Mouse (Mus musculus) embryonic facial prominence, embryonic 10.5 days (tissue): ENCODE measurements around the gene Spaca6. TPM values are rescaled to one million over a fixed set of nuclear protein-coding genes. Genes with fewer than 3 reads are reported as not detected.

ENCODE experiments used
- DNase-seq: peaks from one replicate; pipeline ENCODE4 v3.0.0-alpha.2; 2017; ENCODE audit warnings: low spot score
- H3K27ac ChIP-seq: fragments of 300-500 bp; sonication (generic); replicated peaks from 2 replicates; pipeline ENCODE4 v1.5.1; 2016; ENCODE audit warnings: mild to moderate bottlenecking
- H3K27me3 ChIP-seq: fragments of 300-500 bp; sonication (generic); replicated peaks from 2 replicates; pipeline ENCODE4 v1.6.1; 2016; ENCODE audit warnings: low read depth, mild to moderate bottlenecking; ENCODE audit not compliant: poor library complexity, severe bottlenecking
- H3K36me3 ChIP-seq: fragments of 300-500 bp; sonication (generic); replicated peaks from 2 replicates; pipeline ENCODE4 v1.6.1; 2016; ENCODE audit warnings: mild to moderate bottlenecking, moderate library complexity
- H3K4me1 ChIP-seq: fragments of 300-500 bp; sonication (generic); 2 replicates; pipeline ENCODE4 v1.6.1; 2016
- H3K4me3 ChIP-seq: fragments of 300-500 bp; sonication (generic); 2 replicates; pipeline ENCODE4 v1.5.1; 2016; ENCODE audit warnings: mild to moderate bottlenecking, moderate library complexity
- H3K9me3 ChIP-seq: fragments of 300-500 bp; sonication (generic); 2 replicates; pipeline ENCODE4 v1.6.1; 2016; ENCODE audit warnings: mild to moderate bottlenecking
- WGBS: fragments of 180-500 bp; shearing (Covaris S2); methylation state at CpG from one replicate; pipeline ENCODE4 v1.1.7; 2016; 5-methylcytosine and 5-hydroxymethylcytosine counted together
- microRNA counts: library from miRNA; unstranded; fragments of <30 nt; microRNA quantifications from one replicate; lab custom pipeline; 2017
- microRNA-seq: library from miRNA; unstranded; fragments of <30 nt; microRNA quantifications from one replicate; pipeline ENCODE4, GENCODE M21; 2017
- polyA plus RNA-seq: library from polyadenylated mRNA; unstranded; fragments of >200 nt; fragmentation: Nextera tagmentation; extraction: Ambion mirVana; gene quantifications from 2 replicates; pipeline ENCODE4 v1.2.1, GENCODE M21; 2016

Spaca6 gene
- polyA plus RNA-seq, 1 experiment from 2014 or later = 61.6 TPM

GRCm38 (mm10) chr17:17882672-17883071, 55.7 kb downstream of the Spaca6 start:
- no peaks in the 10 kb centered on the region for H3K9me3 ChIP-seq
- no peaks in the 10 kb centered on the region for H3K27me3 ChIP-seq
- no peak overlapping the region for H3K4me3 ChIP-seq
- no peak for DNase-seq
- no peaks in the 10 kb centered on the region for H3K36me3 ChIP-seq
- no peaks in the 10 kb centered on the region for H3K4me1 ChIP-seq
- 88% methylated on average over 3 of the region's 3 CpGs for WGBS
- no peak overlapping the region for H3K27ac ChIP-seq

- no peak for DNase-seq
- no peaks in the 10 kb centered on the region for H3K4me1 ChIP-seq
- H3K9me3 ChIP-seq = no peaks in the 10 kb centered on the region
- no peaks in the 10 kb centered on the region for H3K27me3 ChIP-seq
- H3K27ac ChIP-seq = no peak within 1 kb of the TSS
- H3K36me3 ChIP-seq = no peaks in the 10 kb centered on the region
- 58% methylated on average over 1 of the region's 1 CpGs for WGBS
- H3K4me3 ChIP-seq = no peak within 1 kb of the TSS
These were observed 56.9 kb downstream of the Spaca6 start, which contains the start of gene Fpr1 for GRCm38 (mm10) chr17:17883840-17884239. Gene Fpr1, minus strand, starts transcription at chr17:17883940.

- no peaks in the 10 kb centered on the region for H3K36me3 ChIP-seq
- no peaks in the 10 kb centered on the region for H3K9me3 ChIP-seq
- WGBS = 76% methylated on average over 1 of the region's 1 CpGs
- no peak within 1 kb of the TSS for H3K4me3 ChIP-seq
- no peak for DNase-seq
- H3K4me1 ChIP-seq = no peaks in the 10 kb centered on the region
- H3K27ac ChIP-seq = no peak within 1 kb of the TSS
- no peaks in the 10 kb centered on the region for H3K27me3 ChIP-seq
These were observed 60.9 kb downstream of the Spaca6 start, which contains the start of the genes Fpr2 and Fpr3 for GRCm38 (mm10) chr17:17887774-17888248. Gene Fpr2, plus strand, starts transcription at chr17:17887824. Gene Fpr3, plus strand, starts transcription at chr17:17887852.

- H3K36me3 ChIP-seq = no peaks in the 10 kb centered on the region
- no peaks in the 10 kb centered on the region for H3K9me3 ChIP-seq
- DNase-seq = no peak
- WGBS = 87% methylated on average over 2 of the region's 2 CpGs
- H3K4me3 ChIP-seq = no peak overlapping the region
- H3K4me1 ChIP-seq = no peaks in the 10 kb centered on the region
- H3K27me3 ChIP-seq = no peaks in the 10 kb centered on the region
- no peak overlapping the region for H3K27ac ChIP-seq
These were observed 62.9 kb downstream of the Spaca6 start for GRCm38 (mm10) chr17:17889732-17890425.

MicroRNAs within 50 kb of the gene (microRNA counts, 519-probe panel; counts per million panel counts)
- microRNA mmu-let-7e (lab: Ali Mortazavi, UCI) = 6,122 counts per million, percentile 95 among the panel's probes with 10 or more counts
- 4,097 counts per million, percentile 77 among the panel's probes with 10 or more counts for microRNA mmu-miR-125a-3p (lab: Ali Mortazavi, UCI)
- 7,794 counts per million, percentile 99 among the panel's probes with 10 or more counts for microRNA mmu-miR-125a-5p (lab: Ali Mortazavi, UCI)
- microRNA mmu-miR-99b (lab: Ali Mortazavi, UCI) = 5,992 counts per million, percentile 94 among the panel's probes with 10 or more counts

Small RNAs within 50 kb of the gene (microRNA-seq; reads per million reads assigned to microRNA genes)
- gene Gm25927 (not detected), gene Mir125a (2,784 reads per million, percentile 85 among the genes with 10 or more reads in this experiment), gene Mir99b (26,281 reads per million, percentile 98 among the genes with 10 or more reads in this experiment), gene Mirlet7e (not detected)

Other genes starting within 250 kb of the Spaca6 start
- gene Lnpep, start 202.1 kb upstream of the Spaca6 start, polyA plus RNA-seq = 6.3 and 7.7 TPM in 2 replicates
- not detected in 2 replicates for gene Vmn2r90, start 123.4 kb upstream of the Spaca6 start, polyA plus RNA-seq
- 1.2 and 1.5 TPM in 2 replicates for gene Has1, start 28.0 kb downstream of the Spaca6 start, polyA plus RNA-seq
- gene Fpr1, start 56.8 kb downstream of the Spaca6 start, polyA plus RNA-seq = not detected in 2 replicates
- not detected in 2 replicates for gene Fpr2, start 60.7 kb downstream of the Spaca6 start, polyA plus RNA-seq
- gene Fpr3, start 60.7 kb downstream of the Spaca6 start, polyA plus RNA-seq = not detected in 2 replicates
- not detected in 2 replicates for gene Fpr-rs4, start 194.6 kb downstream of the Spaca6 start, polyA plus RNA-seq
- gene Vmn2r124, start 222.3 kb downstream of the Spaca6 start, polyA plus RNA-seq = not detected in 2 replicates